Mouse (Mus musculus): Measurements from ENCODE around the gene Nup155.
"Not testable (repeated sequence)": the region's sequence is repeated elsewhere in the genome, so short reads cannot be mapped to it uniquely, and the experiment has no call there.

Gene Nup155

GRCm38 (mm10) chr15:8108966-8109743 is at the start of gene Nup155:
Gene Nup155, plus strand, starts transcription at chr15:8109273.
- peak; percentile 72 for DNase-seq (ENCODE audit: low spot score)

GRCm38 (mm10) chr15:8065221-8065620 is 43.9 kb upstream of the Nup155 start:
- DNase-seq (ENCODE audit: low spot score), result no peak

GRCm38 (mm10) chr15:8073159-8073558 is 35.9 kb upstream of the Nup155 start:
- DNase-seq (ENCODE audit: low spot score), result not testable (repeated sequence)

GRCm38 (mm10) chr15:8082139-8082538 is 26.9 kb upstream of the Nup155 start:
- DNase-seq (ENCODE audit: low spot score), result no peak

- DNase-seq (ENCODE audit: low spot score), result no peak
These were observed 21.8 kb upstream of the Nup155 start for GRCm38 (mm10) chr15:8087293-8087692.

- DNase-seq (ENCODE audit: low spot score), result no peak
These were observed 20.4 kb upstream of the Nup155 start for GRCm38 (mm10) chr15:8088715-8089114.

GRCm38 (mm10) chr15:8090685-8091084 is 18.4 kb upstream of the Nup155 start:
- DNase-seq (ENCODE audit: low spot score), result no peak

- not testable (repeated sequence) for DNase-seq (ENCODE audit: low spot score)
These were observed 16.4 kb upstream of the Nup155 start for GRCm38 (mm10) chr15:8092668-8093067.

- no peak for DNase-seq (ENCODE audit: low spot score)
These were observed 11.2 kb upstream of the Nup155 start for GRCm38 (mm10) chr15:8097853-8098252.

GRCm38 (mm10) chr15:8098774-8099749 is 10.0 kb upstream of the Nup155 start, which contains the start of gene Wdr70:
Gene Wdr70, minus strand, starts transcription at chr15:8099209.
- peak; percentile 97 for DNase-seq (ENCODE audit: low spot score)

- not testable (repeated sequence) for DNase-seq (ENCODE audit: low spot score)
These were observed 7.0 kb upstream of the Nup155 start for GRCm38 (mm10) chr15:8101975-8102542.

- no peak for DNase-seq (ENCODE audit: low spot score)
These were observed 610 bp upstream of the Nup155 start for GRCm38 (mm10) chr15:8108360-8108965.

GRCm38 (mm10) chr15:8109782-8110181 is 709 bp downstream of the Nup155 start:
- no peak for DNase-seq (ENCODE audit: low spot score)

GRCm38 (mm10) chr15:8129281-8129680 is 20.2 kb downstream of the Nup155 start:
- no peak for DNase-seq (ENCODE audit: low spot score)

- no peak for DNase-seq (ENCODE audit: low spot score)
These were observed 22.2 kb downstream of the Nup155 start for GRCm38 (mm10) chr15:8131268-8131667.

GRCm38 (mm10) chr15:8131761-8132160 is 22.7 kb downstream of the Nup155 start:
- no peak for DNase-seq (ENCODE audit: low spot score)

- no peak for DNase-seq (ENCODE audit: low spot score)
These were observed 26.5 kb downstream of the Nup155 start for GRCm38 (mm10) chr15:8135606-8136005.

GRCm38 (mm10) chr15:8161841-8162240 is 52.8 kb downstream of the Nup155 start:
- DNase-seq (ENCODE audit: low spot score), result no peak

GRCm38 (mm10) chr15:8168591-8169265 is 59.7 kb downstream of the Nup155 start, which contains the start of gene Cplane1:
Gene Cplane1, plus strand, starts transcription at chr15:8169106.
- DNase-seq (ENCODE audit: low spot score), result peak; percentile 95

- DNase-seq (ENCODE audit: low spot score), result no peak
These were observed 60.2 kb downstream of the Nup155 start for GRCm38 (mm10) chr15:8169266-8169746.

GRCm38 (mm10) chr15:8189563-8189962 is 80.5 kb downstream of the Nup155 start:
- no peak for DNase-seq (ENCODE audit: low spot score)

Measured in ovary, postnatal 10 days (tissue).